Mouse (Mus musculus) lung, embryonic 14.5 days (tissue): ENCODE results near the gene Fbxw8. TPM values are rescaled to one million over a fixed set of nuclear protein-coding genes. Genes with fewer than 3 reads are reported as not detected.

Experiments used
- ATAC-seq: fragments of 200-750 bp; cut with Nextera tagmentation; 2 replicates; pipeline ENCODE4 v1.8.0; 2017; ENCODE audit warnings: mild to moderate bottlenecking, moderate TSS enrichment, moderate library complexity; ENCODE audit not compliant: insufficient read depth
- DNase-seq: peaks from one replicate; pipeline ENCODE4 v3.0.0-alpha.2; 2015
- H3K27ac ChIP-seq: fragments of 300-500 bp; sonication (generic); 2 replicates; pipeline ENCODE4 v1.5.1; 2014; ENCODE audit warnings: low read depth, mild to moderate bottlenecking, moderate library complexity
- H3K27me3 ChIP-seq: fragments of 300-500 bp; sonication (generic); 2 replicates; pipeline ENCODE4 v1.6.1; 2014; ENCODE audit warnings: low read length, control low read depth; ENCODE audit not compliant: insufficient read depth
- H3K36me3 ChIP-seq: fragments of 300-500 bp; sonication (generic); 2 replicates; pipeline ENCODE4 v1.6.1; 2014; ENCODE audit warnings: control low read depth; ENCODE audit not compliant: insufficient read depth
- H3K4me1 ChIP-seq: fragments of 300-500 bp; sonication (generic); 2 replicates; pipeline ENCODE4 v1.6.1; 2014; ENCODE audit warnings: antibody characterized with exemption, control low read depth; ENCODE audit not compliant: insufficient read depth
- H3K4me2 ChIP-seq: fragments of 300-500 bp; sonication (generic); 2 replicates; pipeline ENCODE4 v1.6.1; 2014; ENCODE audit warnings: mild to moderate bottlenecking
- H3K4me3 ChIP-seq: fragments of 300-500 bp; sonication (generic); 2 replicates; pipeline ENCODE4 v1.5.1; 2014; ENCODE audit warnings: low read depth, low read length
- H3K9ac ChIP-seq: fragments of 300-500 bp; sonication (generic); 2 replicates; pipeline ENCODE4 v1.6.1; 2014
- H3K9me3 ChIP-seq: fragments of 300-500 bp; sonication (generic); 2 replicates; pipeline ENCODE4 v1.6.1; 2016; ENCODE audit warnings: low read depth, low read length, control low read depth
- CTCF ChIP-seq: IDR thresholded peaks from 2 replicates; pipeline ENCODE4 v1.5.1; 2016; ENCODE audit warnings: antibody characterized with exemption, low read depth
- WGBS: fragments of 180-500 bp; shearing (Covaris S2); extraction: QIAGEN DNeasy Blood & Tissue Kit; methylation state at CpG from one replicate; pipeline ENCODE4 v1.1.7; 2014; 5-methylcytosine and 5-hydroxymethylcytosine counted together
- polyA plus RNA-seq: library from polyadenylated mRNA; unstranded; fragments of >200 nt; fragmentation: Nextera tagmentation; extraction: Ambion mirVana; gene quantifications from 2 replicates; pipeline ENCODE4 v1.2.1, GENCODE M21; 2014

Fbxw8 gene
- polyA plus RNA-seq, 1 experiment from 2014 or later, result 31.3 TPM

- 14% methylated on average over 9 of the region's 9 CpGs for WGBS
- Histone ChIP-seq H3K27me3 (no peaks in the 10 kb centered on the region), H3K4me2 (peak overlapping the region; percentile 74), H3K9ac (peak overlapping the region; percentile 86), H3K4me1 (peaks cover 8% of the 10 kb centered on the region; the same call in 1 of the 2 replicates), H3K4me3 (peak overlapping the region; percentile 89), H3K27ac (no peak overlapping the region), H3K36me3 (peaks cover 4% of the 10 kb centered on the region; the same call in 1 of the 2 replicates), H3K9me3 (no peaks in the 10 kb centered on the region)
- TF ChIP-seq CTCF, result no peak
- no peak for DNase-seq
- no peak for ATAC-seq
These were observed 292 bp upstream of the Fbxw8 start for GRCm38 (mm10) chr5:118155565-118155947.

DNA sequence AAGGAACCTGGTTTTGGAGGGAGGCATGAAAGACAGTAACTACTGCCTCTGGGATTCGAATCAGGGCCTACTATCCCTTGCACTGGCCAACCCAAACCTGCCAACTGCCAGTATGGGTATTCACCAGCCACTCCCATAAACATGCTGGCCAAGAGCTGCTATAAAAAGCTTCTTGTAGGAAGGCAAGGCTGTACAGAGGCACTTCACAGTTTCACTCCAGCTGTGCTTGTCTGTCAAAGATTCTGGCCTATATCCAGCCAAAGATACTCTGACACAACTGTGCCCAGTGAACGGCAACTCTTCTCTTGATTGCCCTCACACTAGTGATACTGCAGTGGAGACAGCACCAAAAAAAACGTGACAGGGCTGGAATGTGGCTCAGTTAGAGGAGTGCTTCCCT is 5.6 kb downstream of the Fbxw8 start:
- Histone ChIP-seq H3K9ac (no peak overlapping the region), H3K36me3 (peaks cover 6% of the 10 kb centered on the region; the same call in 1 of the 2 replicates), H3K27ac (no peak overlapping the region), H3K4me1 (0 out of 2 replicates have a peak, but pooled peaks cover 2% of the 10 kb centered on the region), H3K9me3 (no peaks in the 10 kb centered on the region), H3K4me2 (no peak overlapping the region), H3K4me3 (no peak overlapping the region), H3K27me3 (no peaks in the 10 kb centered on the region)
- WGBS, result 81% methylated on average over 3 of the region's 3 CpGs
- no peak for ATAC-seq
- no peak for TF ChIP-seq CTCF
- no peak for DNase-seq

GRCm38 (mm10) chr5:118147264-118147663 is 8.0 kb downstream of the Fbxw8 start:
- no peak for ATAC-seq
- TF ChIP-seq CTCF, result no peak
- Histone ChIP-seq H3K4me3 (no peak overlapping the region), H3K4me2 (no peak overlapping the region), H3K27me3 (no peaks in the 10 kb centered on the region), H3K9ac (no peak overlapping the region), H3K36me3 (peaks cover 12% of the 10 kb centered on the region), H3K27ac (no peak overlapping the region), H3K9me3 (no peaks in the 10 kb centered on the region), H3K4me1 (no peaks in the 10 kb centered on the region)
- no peak for DNase-seq
- 75% methylated on average over 10 of the region's 10 CpGs for WGBS

- Histone ChIP-seq H3K36me3 (peaks cover 20% of the 10 kb centered on the region), H3K9ac (no peak overlapping the region), H3K27ac (no peak overlapping the region), H3K4me2 (no peak overlapping the region), H3K4me1 (no peaks in the 10 kb centered on the region), H3K9me3 (no peaks in the 10 kb centered on the region), H3K27me3 (no peaks in the 10 kb centered on the region), H3K4me3 (no peak overlapping the region)
- ATAC-seq, result no peak
- DNase-seq, result peak; percentile 71
- 60% methylated on average over 15 of the region's 15 CpGs for WGBS
- TF ChIP-seq CTCF, result no peak
These were observed 9.1 kb downstream of the Fbxw8 start for GRCm38 (mm10) chr5:118145999-118146679.

- DNase-seq (no peak), ATAC-seq (no peak)
- H3K4me2 ChIP-seq, result no peak overlapping the region
- no peak overlapping the region for H3K27ac ChIP-seq
- no peaks in the 10 kb centered on the region for H3K4me1 ChIP-seq
- H3K36me3 ChIP-seq, result peaks cover 26% of the 10 kb centered on the region
- no peaks in the 10 kb centered on the region for H3K9me3 ChIP-seq
- no peaks in the 10 kb centered on the region for H3K27me3 ChIP-seq
- TF ChIP-seq CTCF, result no peak
- no peak overlapping the region for H3K9ac ChIP-seq
- H3K4me3 ChIP-seq, result no peak overlapping the region
- 88% methylated on average over 3 of the region's 3 CpGs for WGBS
These were observed 9.8 kb downstream of the Fbxw8 start for GRCm38 (mm10) chr5:118145458-118145857.

DNA sequence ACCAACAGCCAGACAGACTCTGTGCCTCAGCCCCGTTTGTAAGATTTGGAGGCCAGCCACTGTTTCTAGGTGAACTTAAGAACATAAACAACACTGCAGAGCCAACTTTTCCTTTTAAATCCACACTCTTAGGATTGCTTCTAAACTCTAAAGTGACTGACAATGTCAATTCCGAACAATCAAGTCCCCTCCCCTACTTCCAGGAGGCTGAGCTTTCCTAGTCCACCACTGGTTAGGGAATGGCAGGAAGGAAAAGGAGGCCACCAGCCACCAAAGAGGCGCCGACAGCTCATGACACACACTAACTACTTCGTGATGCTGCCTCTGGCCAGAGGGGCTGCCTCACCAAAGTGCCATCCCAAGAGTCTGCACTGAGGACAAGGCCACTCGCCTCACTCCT is 10.5 kb downstream of the Fbxw8 start:
- Histone ChIP-seq H3K9ac (no peak overlapping the region), H3K4me1 (no peaks in the 10 kb centered on the region), H3K27ac (no peak overlapping the region), H3K9me3 (no peaks in the 10 kb centered on the region), H3K4me3 (no peak overlapping the region), H3K36me3 (peaks cover 30% of the 10 kb centered on the region), H3K4me2 (no peak overlapping the region), H3K27me3 (no peaks in the 10 kb centered on the region)
- WGBS, result 69% methylated on average over 6 of the region's 6 CpGs
- no peak for TF ChIP-seq CTCF
- DNase-seq, result no peak
- ATAC-seq, result no peak

DNA sequence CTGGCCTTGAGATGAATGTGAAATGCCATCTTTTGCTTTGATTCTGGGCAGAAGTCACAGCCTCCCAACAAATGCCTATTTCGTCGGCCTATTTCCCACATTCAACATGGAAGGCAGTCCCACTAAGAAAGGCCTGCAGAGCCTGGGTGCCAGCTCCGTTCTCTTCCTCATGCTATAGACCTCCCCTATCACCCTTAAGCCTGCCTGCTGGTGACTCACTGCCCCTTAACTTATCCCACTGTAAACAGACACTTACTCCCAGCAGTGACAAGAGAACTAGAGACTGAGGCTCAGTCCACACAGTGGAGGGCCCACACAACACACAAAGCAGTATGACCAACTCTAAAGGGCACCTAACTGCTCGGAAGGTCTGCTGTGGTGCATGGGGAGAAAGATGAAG is 10.9 kb downstream of the Fbxw8 start:
- Histone ChIP-seq H3K36me3 (peaks cover 33% of the 10 kb centered on the region), H3K4me1 (no peaks in the 10 kb centered on the region), H3K4me2 (no peak overlapping the region), H3K4me3 (no peak overlapping the region), H3K27me3 (no peaks in the 10 kb centered on the region), H3K9me3 (no peaks in the 10 kb centered on the region), H3K27ac (no peak overlapping the region), H3K9ac (no peak overlapping the region)
- DNase-seq, result no peak
- no peak for TF ChIP-seq CTCF
- 87% methylated on average over 4 of the region's 4 CpGs for WGBS
- no peak for ATAC-seq
